Mouse (Mus musculus) stomach, embryonic 14.5 days (tissue): Measurements from ENCODE around the gene Pik3r5. TPM values are rescaled to one million over a fixed set of nuclear protein-coding genes. Genes with fewer than 3 reads are reported as not detected.

Experiments
- ATAC-seq: fragments of 200-750 bp; cut with Nextera tagmentation; 2 replicates; pipeline ENCODE4 v1.8.0; 2017; ENCODE audit warnings: low read depth, moderate TSS enrichment; ENCODE audit not compliant: insufficient number of reproducible peaks, insufficient read depth, low FRiP score
- H3K27ac ChIP-seq: fragments of 300-500 bp; sonication (generic); 2 replicates; pipeline ENCODE4 v1.5.1; 2014; ENCODE audit warnings: mild to moderate bottlenecking, low read length, moderate library complexity, mixed read lengths
- H3K27me3 ChIP-seq: fragments of 300-500 bp; sonication (generic); 2 replicates; pipeline ENCODE4 v1.6.1; 2014; ENCODE audit warnings: low read length, control low read depth, mixed read lengths; ENCODE audit not compliant: control insufficient read depth, insufficient read depth
- H3K36me3 ChIP-seq: fragments of 300-500 bp; sonication (generic); 2 replicates; pipeline ENCODE4 v1.6.1; 2014; ENCODE audit warnings: mild to moderate bottlenecking, control low read depth, low read length, moderate library complexity, mixed read lengths; ENCODE audit not compliant: control insufficient read depth, insufficient read depth
- H3K4me1 ChIP-seq: fragments of 300-500 bp; sonication (generic); 2 replicates; pipeline ENCODE4 v1.6.1; 2014; ENCODE audit warnings: low read length, control low read depth, mixed read lengths; ENCODE audit not compliant: control insufficient read depth, insufficient read depth
- H3K4me2 ChIP-seq: fragments of 300-500 bp; sonication (generic); replicated peaks from 2 replicates; pipeline ENCODE4 v1.6.1; 2014; ENCODE audit warnings: low read depth, low read length, control low read depth
- H3K4me3 ChIP-seq: fragments of 300-500 bp; sonication (generic); 2 replicates; pipeline ENCODE4 v1.5.1; 2014; ENCODE audit warnings: low read depth, low read length, control low read depth
- H3K9ac ChIP-seq: fragments of 300-500 bp; sonication (generic); replicated peaks from 2 replicates; pipeline ENCODE4 v1.6.1; 2014; ENCODE audit warnings: low read depth, mild to moderate bottlenecking, control low read depth, low read length, moderate library complexity, mixed read lengths
- H3K9me3 ChIP-seq: fragments of 300-500 bp; sonication (generic); 2 replicates; pipeline ENCODE4 v1.6.1; 2016; ENCODE audit warnings: low read depth, low read length, control low read depth; ENCODE audit not compliant: control insufficient read depth
- WGBS: fragments of 180-500 bp; shearing (Covaris S2); extraction: QIAGEN DNeasy Blood & Tissue Kit; methylation state at CpG from one replicate; pipeline ENCODE4 v1.1.7; 2014; 5-methylcytosine and 5-hydroxymethylcytosine counted together
- polyA plus RNA-seq: library from polyadenylated mRNA; unstranded; fragments of >200 nt; fragmentation: Nextera tagmentation; extraction: Ambion mirVana; gene quantifications from 2 replicates; pipeline ENCODE4 v1.2.1, GENCODE M21; 2014

The Pik3r5 gene
- polyA plus RNA-seq: 1.1 and 1.3 TPM in 2 replicates

- peak; percentile 84 for ATAC-seq
- Histone ChIP-seq H3K4me2 (peak within 1 kb of the TSS; percentile 53), H3K27me3 (no peaks in the 10 kb centered on the region), H3K36me3 (no peaks in the 10 kb centered on the region), H3K9ac (no peak within 1 kb of the TSS; the same call in 1 of the 2 replicates), H3K9me3 (no peaks in the 10 kb centered on the region), H3K27ac (no peak within 1 kb of the TSS), H3K4me1 (no peaks in the 10 kb centered on the region), H3K4me3 (peak within 1 kb of the TSS; percentile 36)
- WGBS: 5% methylated on average over 35 of the region's 35 CpGs
These were observed at the start of gene Pik3r5 for GRCm38 (mm10) chr11:68431699-68432360. Gene Pik3r5, plus strand, starts transcription at chr11:68432121.

GRCm38 (mm10) chr11:68383519-68383918 lies 48.4 kb upstream of the Pik3r5 start:
- ATAC-seq: no peak
- Histone ChIP-seq H3K27me3 (0 out of 2 replicates have a peak, but pooled peaks cover 7% of the 10 kb centered on the region), H3K4me3 (peak overlapping the region; percentile 70), H3K9ac (no peak overlapping the region), H3K9me3 (no peaks in the 10 kb centered on the region), H3K4me1 (peaks cover 31% of the 10 kb centered on the region), H3K27ac (no peak overlapping the region), H3K36me3 (no peaks in the 10 kb centered on the region), H3K4me2 (peak overlapping the region; percentile 94)
- WGBS: 36% methylated on average over 10 of the region's 10 CpGs

- H3K9me3 ChIP-seq: no peaks in the 10 kb centered on the region
- ATAC-seq: no peak
- peaks cover 26% of the 10 kb centered on the region for H3K4me1 ChIP-seq
- peak overlapping the region; percentile 94 for H3K4me2 ChIP-seq
- H3K27me3 ChIP-seq: 0 out of 2 replicates have a peak, but pooled peaks cover 7% of the 10 kb centered on the region
- no peak overlapping the region for H3K27ac ChIP-seq
- WGBS: 19% methylated on average over 12 of the region's 12 CpGs
- no peaks in the 10 kb centered on the region for H3K36me3 ChIP-seq
- peak overlapping the region; percentile 70 for H3K4me3 ChIP-seq
- peak overlapping the region; percentile 63 for H3K9ac ChIP-seq
These were observed 47.8 kb upstream of the Pik3r5 start for GRCm38 (mm10) chr11:68384131-68384530.

- Histone ChIP-seq H3K4me1 (peaks cover 21% of the 10 kb centered on the region), H3K4me3 (peak overlapping the region; percentile 70), H3K9me3 (no peaks in the 10 kb centered on the region), H3K36me3 (no peaks in the 10 kb centered on the region), H3K4me2 (peak overlapping the region; percentile 94), H3K9ac (peak overlapping the region; percentile 63), H3K27me3 (0 out of 2 replicates have a peak, but pooled peaks cover 7% of the 10 kb centered on the region), H3K27ac (no peak overlapping the region)
- no peak for ATAC-seq
- WGBS: 4% methylated on average over 27 of the region's 27 CpGs
These were observed 47.3 kb upstream of the Pik3r5 start for GRCm38 (mm10) chr11:68384592-68385020.

GRCm38 (mm10) chr11:68385021-68385821 lies 46.7 kb upstream of the Pik3r5 start:
- Histone ChIP-seq H3K27me3 (0 out of 2 replicates have a peak, but pooled peaks cover 7% of the 10 kb centered on the region), H3K9me3 (no peaks in the 10 kb centered on the region), H3K4me3 (peak overlapping the region; percentile 70), H3K27ac (no peak overlapping the region), H3K4me1 (peaks cover 18% of the 10 kb centered on the region), H3K4me2 (peak overlapping the region; percentile 94), H3K9ac (peak overlapping the region; percentile 63), H3K36me3 (no peaks in the 10 kb centered on the region)
- WGBS: under 1% methylated on average over 94 of the region's 94 CpGs
- peak; percentile 20; the same call in 1 of the 2 replicates for ATAC-seq

- Histone ChIP-seq H3K9ac (peak overlapping the region; percentile 63), H3K9me3 (no peaks in the 10 kb centered on the region), H3K4me3 (peak overlapping the region; percentile 70), H3K27ac (peak overlapping the region; percentile 77), H3K36me3 (no peaks in the 10 kb centered on the region), H3K4me1 (peaks cover 18% of the 10 kb centered on the region), H3K27me3 (peaks cover 14% of the 10 kb centered on the region), H3K4me2 (peak overlapping the region; percentile 94)
- ATAC-seq: peak; percentile 43; the same call in 1 of the 2 replicates
- under 1% methylated on average over 61 of the region's 68 CpGs for WGBS
These were observed 45.9 kb upstream of the Pik3r5 start for GRCm38 (mm10) chr11:68385921-68386588.

- H3K4me2 ChIP-seq: peak overlapping the region; percentile 94
- peaks cover 18% of the 10 kb centered on the region for H3K4me1 ChIP-seq
- peak; percentile 59; the same call in 1 of the 2 replicates for ATAC-seq
- peak overlapping the region; percentile 77 for H3K27ac ChIP-seq
- WGBS: 2% methylated on average over 82 of the region's 90 CpGs
- H3K9me3 ChIP-seq: no peaks in the 10 kb centered on the region
- H3K27me3 ChIP-seq: peaks cover 20% of the 10 kb centered on the region
- peak overlapping the region; percentile 63 for H3K9ac ChIP-seq
- H3K36me3 ChIP-seq: no peaks in the 10 kb centered on the region
- peak overlapping the region; percentile 70 for H3K4me3 ChIP-seq
These were observed 45.1 kb upstream of the Pik3r5 start for GRCm38 (mm10) chr11:68386589-68387440.
